Mouse (Mus musculus) G1E (cell line): ENCODE data around the gene Car9. TPM values are rescaled to one million over a fixed set of nuclear protein-coding genes. Genes with fewer than 3 reads are reported as not detected.

ENCODE experiments used
- ATAC-seq: 2 replicates; pipeline ENCODE4 v1.8.0; 2016; ENCODE audit warnings: mild to moderate bottlenecking; ENCODE audit not compliant: insufficient number of reproducible peaks, poor library complexity, low FRiP score, severe bottlenecking; ENCODE audit errors: extremely low read depth
- DNase-seq: peaks from one replicate; pipeline ENCODE4 v3.0.0; 2012; ENCODE audit warnings: low spot score
- H3K27me3 ChIP-seq: 2 replicates; pipeline ENCODE4 v1.6.1; 2012; ENCODE audit warnings: mild to moderate bottlenecking, low read length, inconsistent platforms; ENCODE audit not compliant: insufficient read depth
- H3K36me3 ChIP-seq: replicated peaks from 2 replicates; pipeline ENCODE3; 2012; ENCODE audit warnings: mild to moderate bottlenecking, inconsistent platforms
- H3K4me1 ChIP-seq: 2 replicates; pipeline ENCODE4 v1.6.1; 2012; ENCODE audit warnings: low read depth, low read length, inconsistent platforms, mixed read lengths; ENCODE audit not compliant: insufficient read depth
- H3K4me3 ChIP-seq: 2 replicates; pipeline ENCODE4 v1.5.1; 2012; ENCODE audit warnings: low read depth, mild to moderate bottlenecking, inconsistent platforms, low read length, moderate library complexity, mixed read lengths
- H3K9me3 ChIP-seq: replicated peaks from 2 replicates; pipeline ENCODE4 v1.6.1; 2012; ENCODE audit warnings: inconsistent platforms
- CTCF ChIP-seq: IDR thresholded peaks from 2 replicates; pipeline ENCODE4 v1.5.1; 2012; ENCODE audit warnings: low read depth, low read length, inconsistent platforms, mixed read lengths
- GATA1 ChIP-seq: IDR thresholded peaks from 2 replicates; pipeline ENCODE4 v1.6.1; 2012; ENCODE audit warnings: borderline replicate concordance, low read length, inconsistent platforms, mixed read lengths
- GATA2 ChIP-seq: IDR thresholded peaks from 2 replicates; pipeline ENCODE4 v1.6.1; 2012; ENCODE audit warnings: low read depth, low read length, inconsistent platforms, borderline replicate concordance
- POLR2AphosphoS5 ChIP-seq: IDR thresholded peaks from 2 replicates; pipeline ENCODE4 v1.6.1; 2012; ENCODE audit warnings: low read depth, low read length, inconsistent platforms; ENCODE audit not compliant: insufficient replicate concordance
- TAL1 ChIP-seq: conservative IDR thresholded peaks from 2 replicates; pipeline ENCODE4 v1.6.1; 2012; ENCODE audit warnings: low read depth, low read length, inconsistent platforms, mixed read lengths
- polyA plus RNA-seq: library from polyadenylated mRNA; stranded (reverse); fragments of >175 nt; gene quantifications from 2 replicates; pipeline ENCODE4 v1.2.3, GENCODE M21; 2012
- total RNA-seq, 2 experiments: library from RNA; stranded (forward) in 1 of 2; stranded (reverse) in 1 of 2; fragments of 200-1000 nt in 1 of 2; fragments of >200 nt in 1 of 2; fragmentation: Nextera tagmentation in 1 of 2; gene quantifications; 2 replicates each; pipeline ENCODE4 v1.2.3; 2014 to 2017

Gene Car9
- total and polyA plus RNA-seq, 3 experiments, result 0.11 TPM; not detected in 2

GRCm38 (mm10) chr4:43473636-43474035 is 33.1 kb upstream of the Car9 start:
- no peak overlapping the region for H3K4me3 ChIP-seq
- H3K4me1 ChIP-seq, result peaks cover 5% of the 10 kb centered on the region
- peaks cover 12% of the 10 kb centered on the region for H3K27me3 ChIP-seq
- TF ChIP-seq GATA1 (no peak), CTCF (no peak), POLR2AphosphoS5 (no peak), GATA2 (no peak), TAL1 (no peak)
- DNase-seq, result no peak
- no peak for ATAC-seq
- no peaks in the 10 kb centered on the region for H3K36me3 ChIP-seq
- no peaks in the 10 kb centered on the region for H3K9me3 ChIP-seq

- Histone ChIP-seq H3K4me3 (no peak overlapping the region), H3K36me3 (no peaks in the 10 kb centered on the region), H3K27me3 (peaks cover 9% of the 10 kb centered on the region), H3K9me3 (no peaks in the 10 kb centered on the region), H3K4me1 (peaks cover 8% of the 10 kb centered on the region)
- ATAC-seq (no peak), DNase-seq (no peak)
- TF ChIP-seq GATA1 (no peak), TAL1 (no peak), GATA2 (no peak), POLR2AphosphoS5 (no peak), CTCF (no peak)
These were observed 30.2 kb upstream of the Car9 start for GRCm38 (mm10) chr4:43476604-43477003.

DNA sequence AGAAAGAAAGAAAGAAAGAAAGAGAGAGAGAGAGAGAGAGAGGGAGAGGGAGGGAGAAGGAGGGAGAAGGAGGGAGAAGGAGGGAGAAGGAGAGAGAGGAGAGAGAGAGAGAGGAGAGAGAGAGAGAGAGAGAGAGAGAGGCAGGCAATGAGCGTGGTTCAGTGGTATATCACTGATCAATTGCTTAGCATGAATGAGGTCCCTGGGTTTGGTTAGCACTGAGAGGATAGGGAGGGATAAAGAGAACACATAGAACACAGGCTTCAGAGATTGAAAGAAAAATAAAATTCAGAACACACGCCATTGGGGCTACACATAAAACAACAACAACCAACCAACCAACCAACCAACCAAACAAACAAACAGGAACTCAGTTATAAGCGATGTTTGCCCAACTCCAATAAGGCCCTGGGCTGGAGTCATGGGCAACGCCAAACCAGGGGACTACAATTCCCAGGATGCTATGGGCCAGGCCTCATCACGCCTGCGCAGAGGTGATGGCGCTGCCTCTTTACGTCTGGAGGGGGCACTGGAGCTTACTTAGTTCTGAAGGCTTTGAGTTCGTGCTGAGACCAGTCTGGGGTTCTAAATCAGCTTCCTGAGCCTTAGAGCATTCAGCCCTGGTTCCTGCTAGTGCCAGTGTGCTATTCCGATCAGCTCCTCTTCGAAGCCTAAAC is 28.8 kb upstream of the Car9 start:
- H3K36me3 ChIP-seq, result no peaks in the 10 kb centered on the region
- peaks cover 15% of the 10 kb centered on the region for H3K4me1 ChIP-seq
- no peak overlapping the region for H3K4me3 ChIP-seq
- H3K9me3 ChIP-seq, result no peaks in the 10 kb centered on the region
- peaks cover 16% of the 10 kb centered on the region for H3K27me3 ChIP-seq
- no peak for ATAC-seq
- TF ChIP-seq POLR2AphosphoS5 (no peak), GATA2 (no peak), GATA1 (no peak), TAL1 (no peak), CTCF (no peak)
- no peak for DNase-seq

DNA sequence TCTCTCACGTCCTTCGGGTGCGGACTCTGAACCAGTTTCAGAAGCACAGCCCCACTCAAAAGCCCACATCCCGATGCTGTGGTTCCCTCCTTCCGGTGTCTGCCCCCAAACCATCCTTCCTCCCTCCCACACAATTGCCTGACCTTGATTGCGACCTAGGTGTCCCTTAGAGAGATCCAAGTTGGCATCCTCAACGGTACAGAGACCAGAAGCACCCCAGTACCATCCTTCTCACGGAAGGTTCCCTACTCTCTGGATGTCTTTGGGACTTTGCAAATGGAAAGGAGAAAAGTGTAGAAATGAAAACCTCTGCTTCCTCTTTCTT is 28.3 kb upstream of the Car9 start:
- peaks cover 21% of the 10 kb centered on the region for H3K27me3 ChIP-seq
- no peak overlapping the region for H3K4me3 ChIP-seq
- peaks cover 15% of the 10 kb centered on the region for H3K4me1 ChIP-seq
- H3K9me3 ChIP-seq, result no peaks in the 10 kb centered on the region
- ATAC-seq, result no peak
- no peaks in the 10 kb centered on the region for H3K36me3 ChIP-seq
- no peak for DNase-seq
- TF ChIP-seq TAL1, result no peak
- no peak for TF ChIP-seq CTCF
- TF ChIP-seq POLR2AphosphoS5, result no peak
- no peak for TF ChIP-seq GATA2
- no peak for TF ChIP-seq GATA1

DNA sequence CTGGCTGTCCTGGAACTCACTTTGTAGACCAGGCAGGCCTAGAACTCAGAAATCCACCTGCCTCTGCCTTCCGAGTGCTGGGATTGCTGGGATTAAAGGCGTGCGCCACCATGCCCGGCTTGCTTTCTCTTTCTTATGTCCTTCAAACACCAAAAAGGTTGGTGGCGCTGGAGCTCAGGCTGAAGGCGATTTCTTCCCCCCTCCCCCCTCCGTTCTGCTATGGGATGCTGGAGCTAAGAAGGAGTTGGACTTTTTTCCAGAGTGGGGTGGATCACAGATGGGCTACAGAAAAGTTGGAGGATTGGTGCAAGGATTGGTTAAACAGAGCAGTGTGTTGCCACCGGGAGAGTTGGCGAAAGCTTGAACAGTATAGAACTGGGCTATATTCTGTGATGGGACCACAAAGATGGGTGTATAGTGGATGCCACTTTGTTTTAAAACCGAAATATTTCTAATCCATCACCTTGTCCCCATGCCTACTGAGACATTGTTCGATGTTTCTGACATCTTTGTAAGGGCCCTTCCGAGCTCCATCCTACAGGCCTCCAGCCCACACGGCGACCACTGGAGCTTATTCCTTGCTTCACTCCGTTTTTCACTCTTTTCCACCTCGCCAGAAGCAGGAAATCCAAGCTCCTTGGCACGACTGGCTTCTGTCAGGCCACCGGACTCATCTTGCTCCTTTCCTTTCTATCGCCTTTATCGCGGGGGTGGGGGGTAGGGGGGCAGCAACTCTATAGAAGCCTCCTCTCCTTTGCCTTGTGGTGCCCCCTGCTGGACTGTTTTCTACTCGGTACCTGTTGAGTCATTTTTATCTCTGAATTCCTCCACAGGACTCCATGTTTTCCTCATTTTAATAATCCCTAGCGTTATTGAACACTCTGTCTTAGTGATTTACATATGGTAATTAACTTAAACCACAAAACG is 27.6 kb upstream of the Car9 start:
- Histone ChIP-seq H3K27me3 (peaks cover 24% of the 10 kb centered on the region), H3K4me3 (no peak overlapping the region), H3K36me3 (no peaks in the 10 kb centered on the region), H3K9me3 (no peaks in the 10 kb centered on the region), H3K4me1 (peaks cover 15% of the 10 kb centered on the region)
- ATAC-seq, result no peak
- TF ChIP-seq CTCF, result no peak
- TF ChIP-seq POLR2AphosphoS5, result no peak
- no peak for TF ChIP-seq GATA2
- TF ChIP-seq GATA1, result no peak
- TF ChIP-seq TAL1, result no peak
- no peak for DNase-seq

DNA sequence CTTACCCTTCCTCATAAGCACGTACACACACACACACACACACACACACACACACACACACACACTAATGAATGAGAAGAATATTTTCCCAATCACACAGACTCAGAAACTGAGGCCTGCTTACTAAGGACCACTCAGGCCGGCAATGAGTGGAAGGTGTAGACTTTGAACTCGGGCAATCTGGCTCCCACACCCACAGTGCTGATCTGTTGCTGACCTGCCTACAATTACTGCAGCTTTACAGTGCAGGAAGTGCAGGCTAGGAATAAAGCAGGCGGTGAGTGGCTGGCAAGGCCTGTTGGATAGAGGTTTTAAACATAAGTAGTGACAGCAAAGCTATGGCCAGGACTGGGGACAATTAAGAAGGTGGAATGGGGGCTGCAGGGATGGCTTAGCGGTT is 25.8 kb upstream of the Car9 start:
- TF ChIP-seq CTCF (no peak), TAL1 (no peak), GATA1 (no peak), POLR2AphosphoS5 (no peak), GATA2 (no peak)
- ATAC-seq (no peak), DNase-seq (no peak)
- no peak overlapping the region for H3K4me3 ChIP-seq
- peaks cover 18% of the 10 kb centered on the region for H3K27me3 ChIP-seq
- no peaks in the 10 kb centered on the region for H3K9me3 ChIP-seq
- H3K36me3 ChIP-seq, result no peaks in the 10 kb centered on the region
- H3K4me1 ChIP-seq, result peaks cover 15% of the 10 kb centered on the region
